Mouse (Mus musculus): ENCODE measurements around the gene Lsm5.

Lsm5 gene

GRCm38 (mm10) chr6:56703931-56704900 is at the start of gene Lsm5:
TSS of gene Lsm5 (minus strand) at chr6:56704710.
- peak; percentile 100 for ATAC-seq (ENCODE audit: low TSS enrichment)

- ATAC-seq (ENCODE audit: low TSS enrichment): no peak
Observed at GRCm38 (mm10) chr6:56753719-56754118, 49.2 kb upstream of the Lsm5 start.

- ATAC-seq (ENCODE audit: low TSS enrichment): no peak
Observed at GRCm38 (mm10) chr6:56745950-56746543, 41.5 kb upstream of the Lsm5 start.

- ATAC-seq (ENCODE audit: low TSS enrichment): peak; percentile 92
Observed at GRCm38 (mm10) chr6:56732545-56732944, 28.0 kb upstream of the Lsm5 start.

GRCm38 (mm10) chr6:56720877-56721276 is 16.4 kb upstream of the Lsm5 start:
- ATAC-seq (ENCODE audit: low TSS enrichment): 0 out of 2 replicates have a peak, but pooled peaks have one; percentile 51

- ATAC-seq (ENCODE audit: low TSS enrichment): no peak
Observed at GRCm38 (mm10) chr6:56719071-56719470, 14.6 kb upstream of the Lsm5 start.

GRCm38 (mm10) chr6:56715270-56715666 is 10.8 kb upstream of the Lsm5 start:
- peak; percentile 64 for ATAC-seq (ENCODE audit: low TSS enrichment)

- ATAC-seq (ENCODE audit: low TSS enrichment): peak; percentile 99
Observed at GRCm38 (mm10) chr6:56714574-56715269, 10.2 kb upstream of the Lsm5 start, which contains the start of gene Avl9. TSS of gene Avl9 (plus strand) at chr6:56714899.

GRCm38 (mm10) chr6:56714186-56714573 is 9.7 kb upstream of the Lsm5 start:
- no peak for ATAC-seq (ENCODE audit: low TSS enrichment)

- ATAC-seq (ENCODE audit: low TSS enrichment): no peak
Observed at GRCm38 (mm10) chr6:56692445-56692844, 12.1 kb downstream of the Lsm5 start.

GRCm38 (mm10) chr6:56691205-56691604 is 13.3 kb downstream of the Lsm5 start:
- ATAC-seq (ENCODE audit: low TSS enrichment): peak; percentile 92

GRCm38 (mm10) chr6:56688238-56688637 is 16.3 kb downstream of the Lsm5 start:
- ATAC-seq (ENCODE audit: low TSS enrichment): peak; percentile 91

GRCm38 (mm10) chr6:56664410-56664809 is 40.1 kb downstream of the Lsm5 start:
- no peak for ATAC-seq (ENCODE audit: low TSS enrichment)

- ATAC-seq (ENCODE audit: low TSS enrichment): no peak
Observed at GRCm38 (mm10) chr6:56655393-56655792, 49.1 kb downstream of the Lsm5 start.

GRCm38 (mm10) chr6:56652121-56652592 is 52.4 kb downstream of the Lsm5 start:
- ATAC-seq (ENCODE audit: low TSS enrichment): peak; percentile 96

All from frontal cortex, adult (tissue).